Mouse (Mus musculus) monocyte, adult 5-6 weeks (primary cell): ENCODE results near the gene Ptpn7. TPM values are rescaled to one million over a fixed set of nuclear protein-coding genes. Genes with fewer than 3 reads are reported as not detected.

ENCODE experiments used
- ATAC-seq: fragments of 153-309, 156-312 bp; replicated peaks from 2 replicates; pipeline ENCODE4 v1.8.0; 2017; ENCODE audit warnings: mild to moderate bottlenecking; ENCODE audit not compliant: low TSS enrichment, insufficient number of reproducible peaks, severe bottlenecking, poor library complexity, low FRiP score
- total RNA-seq: library from RNA; stranded (forward); fragments of 200-1000, 200-491, 200-594 nt; gene quantifications from 3 replicates; pipeline ENCODE4 v1.2.3, GENCODE M21; 2017

The Ptpn7 gene
- total RNA-seq, 1 experiment from 2014 or later: 26.0 TPM

- ATAC-seq: no peak
Measured at GRCm38 (mm10) chr1:135125990-135126389, 6.5 kb upstream of the Ptpn7 start.

GRCm38 (mm10) chr1:135126443-135127027 is 6.0 kb upstream of the Ptpn7 start:
- ATAC-seq: no peak

- ATAC-seq: no peak
Measured at GRCm38 (mm10) chr1:135128011-135128441, 4.5 kb upstream of the Ptpn7 start.

DNA sequence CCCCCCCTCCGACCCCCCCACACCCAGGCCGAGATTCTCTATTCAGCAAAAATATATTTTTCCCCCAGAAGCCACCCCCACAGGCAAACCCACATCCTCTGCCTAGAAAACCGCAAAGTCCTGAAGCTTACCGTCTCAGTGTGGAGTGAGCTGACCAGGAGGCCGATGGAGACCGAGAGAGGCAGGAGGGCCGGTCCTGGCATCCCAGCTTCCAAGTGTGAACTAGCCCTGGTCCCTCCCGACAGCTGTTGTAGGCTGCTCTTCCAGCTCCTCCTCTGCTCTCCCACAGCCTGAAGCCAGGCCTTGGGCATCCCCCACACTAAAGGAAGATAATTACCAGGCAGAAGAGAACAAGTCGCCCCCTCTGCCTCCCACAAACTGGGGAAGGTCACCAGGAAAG is 3.5 kb upstream of the Ptpn7 start:
- ATAC-seq: no peak

DNA sequence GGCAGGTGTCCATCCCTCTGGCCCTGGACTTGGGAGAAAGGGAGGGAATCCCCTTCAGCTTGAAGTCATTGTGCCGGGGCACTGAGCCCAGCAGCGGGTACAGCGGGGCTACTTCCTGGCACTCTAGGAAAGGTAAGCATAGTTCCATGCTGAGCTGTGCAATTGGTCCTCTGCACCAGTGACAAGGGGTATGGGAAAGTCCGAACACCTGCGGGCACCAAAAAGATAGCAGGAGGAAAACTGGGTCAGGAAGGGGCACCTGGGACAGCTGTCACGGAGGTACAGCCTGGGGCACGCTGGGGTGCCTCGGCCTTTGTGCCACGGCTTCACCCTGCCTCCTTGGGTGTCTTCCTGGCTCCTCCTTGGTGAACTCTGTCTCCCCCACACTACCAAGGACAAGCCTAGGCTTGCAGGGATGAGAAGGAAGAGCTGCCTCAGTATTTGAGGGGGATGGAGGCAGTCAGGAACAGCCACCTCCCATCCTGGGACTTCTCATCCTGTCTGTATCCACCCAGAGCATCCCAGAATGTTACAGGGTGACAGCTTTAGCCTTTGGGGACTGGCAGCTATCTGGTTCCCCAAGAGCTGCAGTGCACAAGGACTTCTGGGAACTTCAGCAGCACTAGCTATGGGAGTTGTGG is 2.8 kb upstream of the Ptpn7 start:
- no peak for ATAC-seq

- no peak for ATAC-seq
Measured at GRCm38 (mm10) chr1:135130376-135131018, 2.0 kb upstream of the Ptpn7 start.

GRCm38 (mm10) chr1:135131034-135131433 is 1.5 kb upstream of the Ptpn7 start:
- ATAC-seq: peak; percentile 57

GRCm38 (mm10) chr1:135131560-135131959 is 940 bp upstream of the Ptpn7 start:
- no peak for ATAC-seq

- ATAC-seq: 0 out of 2 replicates have a peak, but pooled peaks have one; percentile 2
Measured at GRCm38 (mm10) chr1:135132893-135133369, 431 bp downstream of the Ptpn7 start.

DNA sequence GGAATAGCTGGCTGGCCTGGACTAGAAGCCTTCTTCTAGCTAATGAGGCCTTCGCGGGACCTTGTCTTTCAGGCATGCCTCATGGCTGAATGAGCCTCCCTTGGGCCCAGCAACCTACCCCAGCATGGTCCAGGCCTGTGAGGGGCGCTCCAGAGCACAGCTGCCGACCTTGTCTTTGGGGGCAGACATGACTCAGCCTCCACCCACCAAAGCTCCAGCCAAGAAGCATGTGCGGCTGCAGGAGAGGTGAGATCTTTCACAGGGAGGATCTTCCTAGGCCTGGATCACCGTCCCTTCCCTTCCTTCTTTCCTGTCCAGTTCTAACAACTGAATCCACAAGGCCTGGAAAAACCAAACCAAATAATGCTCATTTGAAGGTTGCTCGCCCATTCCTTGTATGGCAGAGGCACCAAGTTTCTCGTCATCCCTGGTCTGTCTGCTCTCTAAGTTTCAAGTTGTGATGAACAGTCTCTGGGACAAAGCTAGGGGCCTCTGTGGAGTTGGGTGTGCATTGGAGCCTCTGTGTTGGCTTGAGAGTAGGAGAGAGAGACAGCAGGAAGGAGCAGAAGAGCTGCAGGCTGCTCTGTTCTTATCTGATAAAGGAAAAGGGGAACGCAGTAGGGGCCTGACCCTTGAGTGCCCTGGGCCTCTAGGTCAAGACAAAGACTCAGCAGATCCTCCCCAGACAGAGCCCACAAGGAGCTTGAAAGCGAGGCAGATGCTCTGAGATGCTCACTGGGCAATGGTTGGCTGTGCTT is 1.4 kb downstream of the Ptpn7 start:
- no peak for ATAC-seq

DNA sequence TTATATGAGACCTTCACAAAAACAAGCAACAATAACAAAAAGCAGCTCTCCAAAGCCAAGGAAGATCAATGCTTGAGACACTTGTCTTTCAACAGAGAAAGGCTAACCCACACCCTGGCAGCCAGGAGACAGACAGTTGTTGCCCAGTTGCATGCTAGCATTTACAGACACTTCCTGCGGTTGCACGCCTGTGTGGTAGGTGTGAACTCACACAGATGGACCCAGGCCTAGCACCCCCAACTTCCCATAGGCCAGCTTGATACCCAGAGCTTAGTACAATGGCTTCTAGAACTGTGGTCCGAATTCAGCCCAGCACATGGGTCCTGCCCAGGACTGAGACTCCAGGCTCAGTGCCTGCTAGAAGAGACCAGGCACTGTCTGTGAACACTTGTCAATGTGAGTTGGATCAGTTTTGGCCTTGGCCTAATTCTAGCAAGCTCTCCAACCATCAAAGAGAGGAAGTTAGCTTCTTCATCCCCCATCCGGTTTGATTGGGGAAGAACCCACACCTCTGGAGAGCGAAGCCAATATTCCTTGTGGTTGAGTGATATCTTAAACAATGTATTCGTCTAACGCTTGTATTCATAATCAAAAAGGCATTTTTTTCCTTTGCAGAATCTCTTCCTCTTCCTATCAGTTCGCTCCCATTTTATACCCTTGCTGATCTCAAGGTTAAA is 2.7 kb downstream of the Ptpn7 start:
- no peak for ATAC-seq

- peak; percentile 45; the same call in 1 of the 2 replicates for ATAC-seq
Measured at GRCm38 (mm10) chr1:135136500-135136899, 4.0 kb downstream of the Ptpn7 start.

DNA sequence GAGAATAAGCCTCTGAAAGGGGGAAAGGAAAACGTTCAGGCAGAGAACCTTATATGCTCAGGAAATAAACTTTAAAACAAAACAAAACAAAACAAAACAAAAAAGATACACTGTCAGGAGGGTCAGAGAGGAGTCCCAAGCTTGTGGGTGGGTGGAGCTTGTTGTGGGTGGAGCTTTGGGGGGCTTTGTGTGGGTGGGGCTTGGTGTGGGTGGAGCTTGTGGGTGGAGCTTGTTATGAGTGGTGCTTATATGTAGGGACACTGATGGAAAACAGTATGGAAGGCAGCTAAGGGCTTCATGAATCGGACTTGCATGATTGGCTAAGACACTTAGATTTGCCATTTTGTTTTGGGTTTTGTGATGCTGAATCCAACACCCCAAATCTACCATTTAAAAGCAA is 7.4 kb downstream of the Ptpn7 start:
- no peak for ATAC-seq

GRCm38 (mm10) chr1:135142452-135142851 is 10.0 kb downstream of the Ptpn7 start:
- ATAC-seq: no peak

DNA sequence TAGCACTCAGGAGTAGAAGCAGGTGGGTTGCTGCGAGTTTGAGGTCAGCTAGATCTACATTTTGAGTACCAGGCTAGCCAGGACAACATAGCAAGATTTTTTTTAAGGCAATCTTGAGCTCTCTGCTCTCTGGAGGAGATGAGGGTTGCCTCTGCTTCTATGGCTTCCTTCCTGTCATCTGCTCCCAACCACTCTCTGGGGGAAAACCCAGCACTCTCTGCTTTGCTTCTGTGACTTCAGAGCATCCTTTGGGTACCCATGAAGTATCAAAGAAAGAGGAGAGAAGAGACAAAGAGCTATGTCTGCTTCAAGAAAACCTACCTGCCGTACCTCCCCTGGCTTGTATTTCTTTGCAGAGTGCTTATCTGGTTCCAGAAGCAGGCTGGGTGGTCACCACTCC is 11.4 kb downstream of the Ptpn7 start:
- no peak for ATAC-seq

- ATAC-seq: no peak
Measured at GRCm38 (mm10) chr1:135146077-135146945, 13.8 kb downstream of the Ptpn7 start, which contains the start of gene Arl8a. Gene Arl8a, plus strand, starts transcription at chr1:135146824.

DNA sequence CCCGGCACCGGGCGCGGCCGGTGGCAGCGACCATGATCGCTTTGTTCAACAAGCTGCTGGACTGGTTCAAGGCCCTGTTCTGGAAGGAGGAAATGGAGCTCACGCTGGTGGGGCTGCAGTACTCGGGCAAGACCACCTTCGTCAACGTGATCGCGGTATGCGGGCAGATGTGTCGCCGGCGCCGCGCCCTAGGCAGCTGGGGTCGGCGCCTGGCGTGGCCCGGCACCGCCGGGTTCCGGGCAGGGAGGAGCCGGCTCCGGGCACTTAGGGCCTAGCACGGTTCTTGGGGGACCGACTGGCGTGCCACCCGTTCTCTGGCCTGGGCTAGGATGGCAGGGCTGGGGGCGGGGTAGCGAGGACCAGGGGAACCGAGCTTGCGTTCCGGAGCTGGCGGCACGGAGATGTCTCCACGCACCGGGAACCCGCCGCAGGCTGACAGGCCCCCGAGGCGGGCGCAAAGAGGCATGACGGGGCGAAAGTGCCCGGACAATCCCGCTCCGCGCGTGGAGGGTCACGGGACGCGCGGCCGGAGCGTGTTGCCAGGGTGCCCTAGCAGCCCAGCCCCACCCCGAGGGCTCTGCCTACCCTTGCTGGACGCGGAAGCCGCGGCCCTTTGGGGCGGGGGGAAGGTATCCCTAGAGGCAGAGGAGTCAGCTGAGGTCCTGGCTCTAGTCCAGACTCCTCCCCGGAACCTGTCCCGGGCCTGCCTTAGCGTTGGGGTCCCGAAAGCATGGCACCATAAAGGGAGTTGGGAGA is 14.6 kb downstream of the Ptpn7 start:
- peak; percentile 67 for ATAC-seq
